In genomic region chr2:73470146-73470630, GRCm38 (mm10) we compare ENCODE assay signal across 10 mouse cellular contexts. TPM values are rescaled to one million over a fixed set of nuclear protein-coding genes. Genes with fewer than 3 reads are reported as not detected.
A peak's percentile ranks its signal among the peaks of the same experiment; 100 is the strongest.
DNase-seq lines count a peak whose midpoint lies in the region; TF ChIP-seq lines count a peak whose summit lies in the region.
"Had no signal": no experiment of that assay in that cellular context is flagged by ENCODE, and none has a peak within 500 bp of the region (broad histone marks: within the 10 kb centered on the region; RNA-seq: fewer than 3 reads in every experiment).

No protein-coding gene starts in this region.

- TF ChIP-seq CTCF in gastrocnemius, adult 2 months (IDR thresholded peaks at IDR 0.05): no peak

- no peaks in the 10 kb centered on the region for H3K27me3 ChIP-seq in megakaryocyte, embryonic 14.5 days (replicated peaks)
- H3K27me3 ChIP-seq: embryonic facial prominence, embryonic 15.5 days; neural tube, embryonic 15.5 days had no signal

- no peak for DNase-seq in gastrocnemius, adult 2 months
- no peak for DNase-seq in gastrocnemius, adult 8-10 months (ENCODE audit: low spot score in 2 of 2)
- DNase-seq in CD4-positive helper T cell, adult 2 months (ENCODE audit: low read depth, low spot score): peak; percentile 86
- DNase-seq in induced T-regulatory cell, adult 2 months (ENCODE audit: low read depth): peak; percentile 89
- DNase-seq in adipocyte (ENCODE audit: low spot score): no peak
- DNase-seq in adrenal gland, adult 2 months: no peak
- no peak for DNase-seq in adrenal gland, postnatal 36 days

- H3K4me1 ChIP-seq in megakaryocyte, embryonic 14.5 days: peaks cover 98% of the 10 kb centered on the region

- H3K9me3 ChIP-seq in megakaryocyte, embryonic 14.5 days: no peaks in the 10 kb centered on the region
- H3K9me3 ChIP-seq: embryonic facial prominence, embryonic 15.5 days; neural tube, embryonic 15.5 days had no signal

- peak overlapping the region; percentile 40 for H3K4me3 ChIP-seq in gastrocnemius, adult 2 months
- peak overlapping the region; percentile 88 for H3K4me3 ChIP-seq in megakaryocyte, embryonic 14.5 days (replicated peaks)
- H3K4me3 ChIP-seq: embryonic facial prominence, embryonic 15.5 days; neural tube, embryonic 15.5 days had no signal

- peak overlapping the region; percentile 87 for H3K27ac ChIP-seq in gastrocnemius, adult 2 months
- H3K27ac ChIP-seq: embryonic facial prominence, embryonic 15.5 days; neural tube, embryonic 15.5 days had no signal

- peaks cover 86% of the 10 kb centered on the region for H3K36me3 ChIP-seq in megakaryocyte, embryonic 14.5 days (replicated peaks; ENCODE audit: low read length)
- H3K36me3 ChIP-seq: embryonic facial prominence, embryonic 15.5 days; neural tube, embryonic 15.5 days had no signal

- intact Hi-C loops in gastrocnemius, adult 2 months (cut with DNase I): no loop called here

RNA-seq across cellular contexts. Expression of gene Wipf1, which starts 59.3 kb away (rescaled TPM):
- 10 to 100 TPM in 1 of 2 experiments, 1 to 10 TPM in 1; 7.0 to 11.7 TPM for total RNA-seq in gastrocnemius, adult 2 months (2021)
- total RNA-seq in gastrocnemius, adult 8-10 months (2022): 10 to 100 TPM in 1 of 4 experiments, 1 to 10 TPM in 3; 4.5 to 10.1 (median 6.6) TPM
- polyA plus RNA-seq in megakaryocyte, embryonic 14.5 days (2012; ENCODE audit: insufficient read depth, low replicate concordance): 310 and 704 TPM in 2 replicates
- total RNA-seq in adrenal gland, adult 2 months (2021): 10 to 100 TPM; 13.4 to 19.7 TPM
- 16.8 and 17.4 TPM in 2 replicates for polyA plus RNA-seq in adrenal gland, adult 2 months (2012; rRNA removed)
- 10 to 100 TPM; 13.3 to 19.6 TPM for total RNA-seq in adrenal gland, postnatal 36 days (2021)

Comparison
In these comparisons a context has a peak if more than half of its experiments do, and no peak if none do; other contexts are left out.
1. DNase-seq: peak in CD4-positive helper T cell, adult 2 months (single experiment) and induced T-regulatory cell, adult 2 months (single experiment); none in gastrocnemius, adult 2 months (single experiment), gastrocnemius, adult 8-10 months (0 of 2), adipocyte (single experiment), adrenal gland, adult 2 months (single experiment) and adrenal gland, postnatal 36 days (0 of 2).